Mouse (Mus musculus) ES-Bruce4 (cell line): ENCODE measurements around the gene Col4a2. TPM values are rescaled to one million over a fixed set of nuclear protein-coding genes. Genes with fewer than 3 reads are reported as not detected.

ENCODE experiments used
- H3K27ac ChIP-seq: 2 replicates; pipeline ENCODE4 v1.5.1; 2012; ENCODE audit warnings: low read length, inconsistent platforms; ENCODE audit not compliant: insufficient read depth
- H3K27me3 ChIP-seq: 2 replicates; pipeline ENCODE4 v1.6.1; 2012; ENCODE audit warnings: mild to moderate bottlenecking, low read length, inconsistent platforms; ENCODE audit not compliant: control insufficient read depth, poor library complexity, insufficient read depth, severe bottlenecking
- H3K36me3 ChIP-seq: 2 replicates; pipeline ENCODE4 v1.6.1; 2012; ENCODE audit warnings: inconsistent platforms, mild to moderate bottlenecking, low read length, moderate library complexity; ENCODE audit not compliant: control insufficient read depth, poor library complexity, insufficient read depth, severe bottlenecking
- H3K4me1 ChIP-seq: one replicate; pipeline ENCODE4 v1.8.1; 2011; ENCODE audit warnings: low read length; ENCODE audit not compliant: control insufficient read depth, insufficient read depth
- H3K4me3 ChIP-seq: 2 replicates; pipeline ENCODE4 v1.5.1; 2011; ENCODE audit warnings: low read depth, mild to moderate bottlenecking, low read length
- H3K9ac ChIP-seq: 2 replicates; pipeline ENCODE4 v1.6.1; 2012; ENCODE audit warnings: low read depth, mild to moderate bottlenecking, inconsistent platforms; ENCODE audit not compliant: poor library complexity, severe bottlenecking
- H3K9me3 ChIP-seq: replicated peaks from 2 replicates; pipeline ENCODE4 v1.6.1; 2012; ENCODE audit warnings: mild to moderate bottlenecking, low read length, inconsistent platforms; ENCODE audit not compliant: control insufficient read depth, poor library complexity, insufficient read depth, severe bottlenecking
- CTCF ChIP-seq: IDR thresholded peaks from one replicate; pipeline ENCODE4 v1.8.1; 2011; ENCODE audit warnings: low read depth, low read length
- EP300 ChIP-seq: IDR thresholded peaks from 2 replicates; pipeline ENCODE4 v1.6.1; 2011; ENCODE audit warnings: low read depth, low read length; ENCODE audit not compliant: insufficient read depth
- POLR2A ChIP-seq: IDR thresholded peaks from one replicate; pipeline ENCODE4 v1.8.1; 2011; ENCODE audit warnings: low read length; ENCODE audit not compliant: insufficient read depth
- polyA plus RNA-seq: library from polyadenylated mRNA; stranded (reverse); fragments of >200 nt; gene quantifications from 2 replicates; pipeline ENCODE4 v1.2.4, GENCODE M21; 2011; ENCODE audit warnings: low read depth; ENCODE audit not compliant: missing spikeins, insufficient read depth, insufficient read length

Gene Col4a2
- polyA plus RNA-seq, 1 experiment, result 30.3 TPM

GRCm38 (mm10) chr8:11362278-11363214 lies 49.9 kb downstream of the Col4a2 start:
- Histone ChIP-seq H3K4me1 (no peaks in the 10 kb centered on the region), H3K27me3 (no peaks in the 10 kb centered on the region), H3K4me3 (no peak overlapping the region), H3K9me3 (no peaks in the 10 kb centered on the region), H3K36me3 (no peaks in the 10 kb centered on the region), H3K9ac (no peak overlapping the region), H3K27ac (no peak overlapping the region)
- no peak for TF ChIP-seq POLR2A
- TF ChIP-seq CTCF, result no peak
- no peak for TF ChIP-seq EP300

- Histone ChIP-seq H3K27me3 (no peaks in the 10 kb centered on the region), H3K4me1 (no peaks in the 10 kb centered on the region), H3K27ac (no peak overlapping the region), H3K36me3 (no peaks in the 10 kb centered on the region), H3K4me3 (no peak overlapping the region), H3K9me3 (no peaks in the 10 kb centered on the region), H3K9ac (no peak overlapping the region)
- TF ChIP-seq POLR2A, result no peak
- no peak for TF ChIP-seq EP300
- no peak for TF ChIP-seq CTCF
Measured at GRCm38 (mm10) chr8:11363340-11364126, 50.9 kb downstream of the Col4a2 start.

DNA sequence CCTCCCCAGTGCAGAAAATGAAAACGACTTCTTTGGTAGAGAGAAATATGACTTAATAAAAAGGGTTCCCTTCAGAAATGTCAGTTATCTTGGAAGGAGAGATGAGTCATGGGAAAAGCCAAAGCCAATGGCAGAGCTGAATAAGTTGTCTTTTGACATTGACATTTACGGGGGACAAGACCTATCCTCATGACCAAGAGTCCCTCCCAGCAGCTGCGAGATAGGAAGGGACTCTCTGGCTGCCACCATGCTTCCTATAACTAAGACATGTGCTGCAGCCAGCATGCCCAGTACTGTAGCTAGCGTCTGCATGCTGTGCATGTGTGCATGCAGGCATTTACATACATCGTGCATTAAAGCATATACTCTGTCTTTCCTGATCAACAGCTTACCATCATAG lies 53.6 kb downstream of the Col4a2 start:
- Histone ChIP-seq H3K4me3 (no peak overlapping the region), H3K27ac (no peak overlapping the region), H3K9me3 (no peaks in the 10 kb centered on the region), H3K36me3 (no peaks in the 10 kb centered on the region), H3K4me1 (no peaks in the 10 kb centered on the region), H3K27me3 (no peaks in the 10 kb centered on the region), H3K9ac (no peak overlapping the region)
- TF ChIP-seq EP300, result no peak
- no peak for TF ChIP-seq CTCF
- TF ChIP-seq POLR2A, result no peak

DNA sequence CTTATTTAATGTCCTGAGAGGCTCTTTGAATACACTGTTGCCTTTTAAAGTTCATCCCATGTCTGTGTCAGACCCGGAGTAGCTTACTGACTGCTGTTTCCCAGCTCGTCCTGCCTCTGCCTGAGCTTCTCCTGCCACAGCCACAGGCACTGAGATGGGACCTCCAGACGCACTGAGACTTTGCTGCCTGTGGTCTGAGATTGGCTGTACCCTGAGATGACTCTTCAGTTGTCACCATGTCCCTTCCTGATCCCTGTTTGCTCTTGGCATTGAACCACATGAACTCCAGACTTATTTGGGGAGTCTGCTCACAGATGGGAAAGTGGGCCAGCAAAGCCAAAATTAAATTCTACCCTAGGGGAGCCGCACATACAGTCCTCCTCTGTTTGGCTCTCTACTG lies 54.1 kb downstream of the Col4a2 start:
- H3K4me1 ChIP-seq, result no peaks in the 10 kb centered on the region
- no peak overlapping the region for H3K4me3 ChIP-seq
- no peaks in the 10 kb centered on the region for H3K9me3 ChIP-seq
- no peak overlapping the region for H3K27ac ChIP-seq
- no peak overlapping the region for H3K9ac ChIP-seq
- H3K27me3 ChIP-seq, result no peaks in the 10 kb centered on the region
- no peak for TF ChIP-seq POLR2A
- no peak for TF ChIP-seq EP300
- no peak for TF ChIP-seq CTCF
- no peaks in the 10 kb centered on the region for H3K36me3 ChIP-seq

- Histone ChIP-seq H3K27ac (no peak overlapping the region), H3K36me3 (no peaks in the 10 kb centered on the region), H3K9ac (no peak overlapping the region), H3K27me3 (no peaks in the 10 kb centered on the region), H3K4me1 (no peaks in the 10 kb centered on the region), H3K4me3 (no peak overlapping the region), H3K9me3 (no peaks in the 10 kb centered on the region)
- TF ChIP-seq EP300 (no peak), POLR2A (no peak), CTCF (no peak)
Measured at GRCm38 (mm10) chr8:11367670-11368069, 55.1 kb downstream of the Col4a2 start.
